Mouse (Mus musculus) limb, embryonic 13.5 days (tissue): ENCODE measurements around the gene Acpp. TPM values are rescaled to one million over a fixed set of nuclear protein-coding genes. Genes with fewer than 3 reads are reported as not detected.

ENCODE experiments used
- ATAC-seq: fragments of 200-750 bp; cut with Nextera tagmentation; 2 replicates; pipeline ENCODE4 v1.8.0; 2017; ENCODE audit warnings: low read depth, moderate number of reproducible peaks, moderate TSS enrichment; ENCODE audit not compliant: low FRiP score
- H3K27ac ChIP-seq: fragments of 300-500 bp; sonication (generic); 2 replicates; pipeline ENCODE4 v1.5.1; 2015; ENCODE audit warnings: inconsistent platforms, mild to moderate bottlenecking, moderate library complexity
- H3K27me3 ChIP-seq: fragments of 300-500 bp; sonication (generic); 2 replicates; pipeline ENCODE4 v1.6.1; 2015; ENCODE audit warnings: mild to moderate bottlenecking, inconsistent platforms
- H3K36me3 ChIP-seq: fragments of 300-500 bp; sonication (generic); 2 replicates; pipeline ENCODE4 v1.6.1; 2015; ENCODE audit warnings: inconsistent platforms, mild to moderate bottlenecking, moderate library complexity
- H3K4me1 ChIP-seq: fragments of 300-500 bp; sonication (generic); 2 replicates; pipeline ENCODE4 v1.6.1; 2015; ENCODE audit warnings: inconsistent platforms
- H3K4me2 ChIP-seq: fragments of 300-500 bp; sonication (generic); replicated peaks from 2 replicates; pipeline ENCODE4 v1.6.1; 2015; ENCODE audit warnings: inconsistent platforms, mild to moderate bottlenecking, moderate library complexity
- H3K4me3 ChIP-seq: fragments of 300-500 bp; sonication (generic); 2 replicates; pipeline ENCODE4 v1.5.1; 2015; ENCODE audit warnings: moderate library complexity, mild to moderate bottlenecking, inconsistent platforms
- H3K9ac ChIP-seq: fragments of 300-500 bp; sonication (generic); 2 replicates; pipeline ENCODE4 v1.6.1; 2015; ENCODE audit warnings: mild to moderate bottlenecking, inconsistent platforms
- H3K9me3 ChIP-seq: fragments of 300-500 bp; sonication (generic); 2 replicates; pipeline ENCODE4 v1.6.1; 2016; ENCODE audit warnings: inconsistent platforms
- WGBS: fragments of 180-500 bp; shearing (Covaris S2); methylation state at CpG from one replicate; pipeline ENCODE4 v1.1.7; 2015; 5-methylcytosine and 5-hydroxymethylcytosine counted together
- polyA plus RNA-seq: library from polyadenylated mRNA; unstranded; fragments of >200 nt; fragmentation: Nextera tagmentation; extraction: Ambion mirVana; gene quantifications from 2 replicates; pipeline ENCODE4 v1.2.1, GENCODE M21; 2015

The Acpp gene
- polyA plus RNA-seq, 1 experiment from 2014 or later, result 1.3 TPM

DNA sequence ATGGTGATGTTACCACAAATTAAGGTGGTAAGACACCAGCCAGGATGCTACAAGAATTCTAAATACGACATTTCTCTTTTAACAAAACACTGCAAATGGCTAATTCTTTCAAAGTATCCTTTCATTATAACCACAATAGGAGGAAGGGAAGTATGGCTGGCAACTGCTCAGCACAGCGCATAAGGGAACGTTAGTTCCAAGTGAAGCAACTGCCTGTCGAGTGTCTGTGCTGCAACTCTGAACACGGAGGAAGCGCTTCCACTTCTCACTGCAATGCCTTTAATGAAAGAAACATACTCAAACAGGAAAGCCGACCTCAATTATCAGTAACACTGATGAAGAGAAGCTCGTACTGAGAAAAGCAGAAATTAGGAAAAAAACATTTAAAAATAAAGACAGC, 98.5 kb downstream of the Acpp start:
- no peaks in the 10 kb centered on the region for H3K4me1 ChIP-seq
- H3K4me2 ChIP-seq, result no peak overlapping the region
- H3K27ac ChIP-seq, result no peak overlapping the region
- H3K9ac ChIP-seq, result no peak overlapping the region
- peaks cover 72% of the 10 kb centered on the region for H3K36me3 ChIP-seq
- ATAC-seq, result no peak
- H3K27me3 ChIP-seq, result no peaks in the 10 kb centered on the region
- no peak overlapping the region for H3K4me3 ChIP-seq
- no peaks in the 10 kb centered on the region for H3K9me3 ChIP-seq
- WGBS, result 90% methylated on average over 8 of the region's 8 CpGs

Other genes with a start within 250 kb of the Acpp start
- gene Ackr4, start 210.8 kb downstream of the Acpp start, polyA plus RNA-seq, result 1.4 and 1.5 TPM in 2 replicates
- 18.5 and 21.5 TPM in 2 replicates for gene Dnajc13, start 74.8 kb downstream of the Acpp start, polyA plus RNA-seq
- gene Cpne4, start 209.5 kb upstream of the Acpp start, polyA plus RNA-seq, result 0.38 and 0.78 TPM in 2 replicates